Mouse (Mus musculus) forebrain, embryonic 10.5 days (tissue): ENCODE results near the gene Ppp1ca. TPM values are rescaled to one million over a fixed set of nuclear protein-coding genes. Genes with fewer than 3 reads are reported as not detected.

ENCODE experiments used
- DNase-seq: peaks from one replicate; pipeline ENCODE4 v3.0.0-alpha.2; 2017; ENCODE audit warnings: low spot score; ENCODE audit errors: extremely low spot score
- H3K27ac ChIP-seq: fragments of 300-500 bp; sonication (generic); 2 replicates; pipeline ENCODE4 v1.5.1; 2016; ENCODE audit warnings: mild to moderate bottlenecking
- H3K27me3 ChIP-seq: fragments of 300-500 bp; sonication (generic); 2 replicates; pipeline ENCODE4 v1.6.1; 2016; ENCODE audit warnings: mild to moderate bottlenecking; ENCODE audit not compliant: poor library complexity, severe bottlenecking
- H3K36me3 ChIP-seq: fragments of 300-500 bp; sonication (generic); replicated peaks from 2 replicates; pipeline ENCODE4 v1.6.1; 2016; ENCODE audit warnings: mild to moderate bottlenecking, moderate library complexity
- H3K4me1 ChIP-seq: fragments of 300-500 bp; sonication (generic); 2 replicates; pipeline ENCODE4 v1.6.1; 2016
- H3K4me3 ChIP-seq: fragments of 300-500 bp; sonication (generic); 2 replicates; pipeline ENCODE4 v1.5.1; 2016; ENCODE audit warnings: mild to moderate bottlenecking, moderate library complexity
- H3K9me3 ChIP-seq: fragments of 300-500 bp; sonication (generic); 2 replicates; pipeline ENCODE4 v1.6.1; 2016; ENCODE audit warnings: mild to moderate bottlenecking, moderate library complexity
- WGBS: fragments of 180-500 bp; shearing (Covaris S2); methylation state at CpG from one replicate; pipeline ENCODE4 v1.1.7; 2016; 5-methylcytosine and 5-hydroxymethylcytosine counted together
- polyA plus RNA-seq: library from polyadenylated mRNA; unstranded; fragments of >200 nt; fragmentation: Nextera tagmentation; extraction: Ambion mirVana; gene quantifications from 2 replicates; pipeline ENCODE4 v1.2.1, GENCODE M21; 2016

Ppp1ca gene
- polyA plus RNA-seq: 998 and 1,002 TPM in 2 replicates

- peak within 1 kb of the TSS; percentile 96 for H3K4me3 ChIP-seq
- peak; percentile 97 for DNase-seq
- H3K36me3 ChIP-seq: peaks cover 39% of the 10 kb centered on the region
- H3K27ac ChIP-seq: peak within 1 kb of the TSS; percentile 98
- H3K4me1 ChIP-seq: peaks cover 50% of the 10 kb centered on the region
- H3K9me3 ChIP-seq: no peaks in the 10 kb centered on the region
- no peaks in the 10 kb centered on the region for H3K27me3 ChIP-seq
- 6% methylated on average over 47 of the region's 47 CpGs for WGBS
These were observed at the start of gene Ppp1ca for GRCm38 (mm10) chr19:4191528-4192250. Gene Ppp1ca (plus strand): TSS chr19:4192065.

- peaks cover 6% of the 10 kb centered on the region; the same call in 1 of the 2 replicates for H3K9me3 ChIP-seq
- H3K27me3 ChIP-seq: no peaks in the 10 kb centered on the region
- H3K4me3 ChIP-seq: no peak overlapping the region
- H3K4me1 ChIP-seq: peaks cover 23% of the 10 kb centered on the region
- DNase-seq: no peak
- no peaks in the 10 kb centered on the region for H3K36me3 ChIP-seq
- 0 out of 2 replicates have a peak overlapping the region, but pooled peaks have one; percentile 15 for H3K27ac ChIP-seq
- WGBS: 95% methylated on average over 18 of the region's 18 CpGs
These were observed 49.3 kb upstream of the Ppp1ca start for GRCm38 (mm10) chr19:4142416-4143173.

GRCm38 (mm10) chr19:4143759-4144268, 48.1 kb upstream of the Ppp1ca start, which contains the start of gene Cabp4:
Gene Cabp4 (minus strand): TSS chr19:4144033.
- Histone ChIP-seq H3K4me1 (peaks cover 34% of the 10 kb centered on the region), H3K36me3 (no peaks in the 10 kb centered on the region), H3K9me3 (peaks cover 6% of the 10 kb centered on the region; the same call in 1 of the 2 replicates), H3K27me3 (no peaks in the 10 kb centered on the region), H3K27ac (0 out of 2 replicates have a peak within 1 kb of the TSS, but pooled peaks have one; percentile 15), H3K4me3 (no peak within 1 kb of the TSS)
- 80% methylated on average over 7 of the region's 7 CpGs for WGBS
- DNase-seq: no peak

GRCm38 (mm10) chr19:4144550-4145498, 47.0 kb upstream of the Ppp1ca start:
- Histone ChIP-seq H3K9me3 (peaks cover 6% of the 10 kb centered on the region; the same call in 1 of the 2 replicates), H3K36me3 (peaks cover 1% of the 10 kb centered on the region; the same call in 1 of the 2 replicates), H3K27me3 (no peaks in the 10 kb centered on the region), H3K4me1 (peaks cover 34% of the 10 kb centered on the region), H3K4me3 (no peak overlapping the region), H3K27ac (no peak overlapping the region)
- 85% methylated on average over 16 of the region's 16 CpGs for WGBS
- no peak for DNase-seq

- no peak overlapping the region for H3K27ac ChIP-seq
- no peaks in the 10 kb centered on the region for H3K27me3 ChIP-seq
- H3K4me3 ChIP-seq: no peak overlapping the region
- WGBS: 89% methylated on average over 5 of the region's 5 CpGs
- H3K9me3 ChIP-seq: peaks cover 6% of the 10 kb centered on the region; the same call in 1 of the 2 replicates
- H3K36me3 ChIP-seq: peaks cover 12% of the 10 kb centered on the region
- H3K4me1 ChIP-seq: peaks cover 34% of the 10 kb centered on the region
- no peak for DNase-seq
These were observed 45.9 kb upstream of the Ppp1ca start for GRCm38 (mm10) chr19:4145936-4146335.

GRCm38 (mm10) chr19:4146366-4147021, 45.4 kb upstream of the Ppp1ca start:
- H3K36me3 ChIP-seq: peaks cover 18% of the 10 kb centered on the region
- no peak overlapping the region for H3K4me3 ChIP-seq
- 60% methylated on average over 12 of the region's 12 CpGs for WGBS
- peaks cover 6% of the 10 kb centered on the region; the same call in 1 of the 2 replicates for H3K9me3 ChIP-seq
- DNase-seq: no peak
- no peaks in the 10 kb centered on the region for H3K27me3 ChIP-seq
- peaks cover 34% of the 10 kb centered on the region for H3K4me1 ChIP-seq
- 0 out of 2 replicates have a peak overlapping the region, but pooled peaks have one; percentile 8 for H3K27ac ChIP-seq

GRCm38 (mm10) chr19:4147022-4147405, 44.9 kb upstream of the Ppp1ca start:
- H3K4me3 ChIP-seq: no peak overlapping the region
- no peaks in the 10 kb centered on the region for H3K27me3 ChIP-seq
- H3K4me1 ChIP-seq: peaks cover 34% of the 10 kb centered on the region
- H3K9me3 ChIP-seq: peaks cover 6% of the 10 kb centered on the region; the same call in 1 of the 2 replicates
- WGBS: 40% methylated on average over 3 of the region's 3 CpGs
- H3K36me3 ChIP-seq: peaks cover 23% of the 10 kb centered on the region
- H3K27ac ChIP-seq: 0 out of 2 replicates have a peak overlapping the region, but pooled peaks have one; percentile 8
- DNase-seq: no peak

- WGBS: 39% methylated on average over 9 of the region's 9 CpGs
- Histone ChIP-seq H3K27me3 (no peaks in the 10 kb centered on the region), H3K36me3 (peaks cover 32% of the 10 kb centered on the region), H3K27ac (peak overlapping the region; percentile 88), H3K9me3 (peaks cover 6% of the 10 kb centered on the region; the same call in 1 of the 2 replicates), H3K4me1 (peaks cover 34% of the 10 kb centered on the region), H3K4me3 (peak overlapping the region; percentile 73)
- no peak for DNase-seq
These were observed 43.9 kb upstream of the Ppp1ca start for GRCm38 (mm10) chr19:4147782-4148490.

GRCm38 (mm10) chr19:4148491-4148806, 43.4 kb upstream of the Ppp1ca start, which contains the start of gene Coro1b:
Gene Coro1b (plus strand): TSS chr19:4148619.
- WGBS: under 1% methylated on average over 33 of the region's 33 CpGs
- peaks cover 37% of the 10 kb centered on the region for H3K36me3 ChIP-seq
- peak within 1 kb of the TSS; percentile 73 for H3K4me3 ChIP-seq
- H3K9me3 ChIP-seq: peaks cover 6% of the 10 kb centered on the region; the same call in 1 of the 2 replicates
- DNase-seq: peak; percentile 93
- H3K27me3 ChIP-seq: no peaks in the 10 kb centered on the region
- peak within 1 kb of the TSS; percentile 88 for H3K27ac ChIP-seq
- peaks cover 34% of the 10 kb centered on the region for H3K4me1 ChIP-seq

- Histone ChIP-seq H3K36me3 (peaks cover 40% of the 10 kb centered on the region), H3K27ac (peak overlapping the region; percentile 88), H3K27me3 (no peaks in the 10 kb centered on the region), H3K9me3 (peaks cover 6% of the 10 kb centered on the region; the same call in 1 of the 2 replicates), H3K4me1 (peaks cover 34% of the 10 kb centered on the region), H3K4me3 (peak overlapping the region; percentile 73)
- DNase-seq: no peak
- WGBS: 7% methylated on average over 8 of the region's 8 CpGs
These were observed 43.0 kb upstream of the Ppp1ca start for GRCm38 (mm10) chr19:4148819-4149218.

- Histone ChIP-seq H3K4me3 (peak overlapping the region; percentile 73), H3K4me1 (peaks cover 34% of the 10 kb centered on the region), H3K27me3 (no peaks in the 10 kb centered on the region), H3K27ac (no peak overlapping the region), H3K9me3 (peaks cover 6% of the 10 kb centered on the region; the same call in 1 of the 2 replicates), H3K36me3 (peaks cover 40% of the 10 kb centered on the region)
- DNase-seq: no peak
- 90% methylated on average over 11 of the region's 11 CpGs for WGBS
These were observed 42.6 kb upstream of the Ppp1ca start for GRCm38 (mm10) chr19:4149283-4149682.
